Mouse (Mus musculus) heart, adult 2 months (tissue): ENCODE results near the gene Srsf5. TPM values are rescaled to one million over a fixed set of nuclear protein-coding genes. Genes with fewer than 3 reads are reported as not detected.
A peak's percentile ranks its signal among the peaks of the same experiment; 100 is the strongest.

Experiments
- DNase-seq, 2 experiments: peaks; one replicate each; pipeline ENCODE4 v3.0.0; 2021
- H3K27ac ChIP-seq: fragments of 200-600 bp; 2 replicates; pipeline ENCODE4 v1.8.1; 2022
- H3K27me3 ChIP-seq: fragments of 200-500 bp; 2 replicates; pipeline ENCODE4 v1.6.1; 2012; ENCODE audit warnings: mild to moderate bottlenecking, low read length, inconsistent platforms, mixed read lengths; ENCODE audit not compliant: control insufficient read depth, insufficient read depth
- H3K36me3 ChIP-seq: fragments of 200-500 bp; 2 replicates; pipeline ENCODE4 v1.6.1; 2012; ENCODE audit warnings: low read length, inconsistent platforms; ENCODE audit not compliant: control insufficient read depth, insufficient read depth
- H3K4me1 ChIP-seq: fragments of 200-500 bp; 2 replicates; pipeline ENCODE4 v1.6.1; 2011; ENCODE audit warnings: low read length; ENCODE audit not compliant: control insufficient read depth, insufficient read depth
- H3K4me3 ChIP-seq: fragments of 200-600 bp; 2 replicates; pipeline ENCODE4 v1.8.1; 2022
- H3K79me2 ChIP-seq: fragments of 200-500 bp; replicated peaks from 2 replicates; pipeline ENCODE4 v1.6.1; 2012; ENCODE audit warnings: mild to moderate bottlenecking, inconsistent platforms, low read length, moderate library complexity, mixed read lengths; ENCODE audit not compliant: control insufficient read depth, insufficient read depth
- H3K9ac ChIP-seq: fragments of 200-500 bp; 2 replicates; pipeline ENCODE4 v1.6.1; 2012; ENCODE audit warnings: low read depth, mild to moderate bottlenecking, control low read depth, inconsistent platforms, low read length, mixed read lengths
- CTCF ChIP-seq: fragments of 200-600 bp; IDR thresholded peaks from 2 replicates; pipeline ENCODE4 v1.8.1; 2022; ENCODE audit warnings: antibody characterized with exemption, mild to moderate bottlenecking, moderate library complexity
- EP300 ChIP-seq: fragments of 200-500 bp; IDR thresholded peaks from 2 replicates; pipeline ENCODE4 v1.6.1; 2011; ENCODE audit warnings: low read depth, low read length, control low read depth; ENCODE audit not compliant: insufficient read depth
- POLR2A ChIP-seq: fragments of 200-500 bp; IDR thresholded peaks from 2 replicates; pipeline ENCODE4 v1.6.1; 2011; ENCODE audit warnings: mild to moderate bottlenecking, low read depth, low read length, control low read depth; ENCODE audit not compliant: insufficient read depth
- whole genome bisulfite sequencing: fragments of 180-500 bp; shearing (Covaris S2); methylation state at CpG from one replicate; pipeline ENCODE4 v1.1.7; 2018; 5-methylcytosine and 5-hydroxymethylcytosine counted together
- intact Hi-C: fragments of 180-260 bp; cut with DNase I; formaldehyde crosslinking; loops from one replicate; pipeline ENCODE4 v1.15.1; 2025
- polyA plus RNA-seq: library from polyadenylated mRNA; depleted of rRNA; stranded (reverse); fragments of >200 nt; gene quantifications from 2 replicates; pipeline ENCODE4 v1.2.3, GENCODE M21; 2012
- total RNA-seq, 2 experiments: library from RNA; stranded (reverse); gene quantifications; 2 replicates each; pipeline ENCODE4 v1.2.3; 2021

The Srsf5 gene
- total and polyA plus RNA-seq, 3 experiments, result 115 to 217 (median 126) TPM

DNA sequence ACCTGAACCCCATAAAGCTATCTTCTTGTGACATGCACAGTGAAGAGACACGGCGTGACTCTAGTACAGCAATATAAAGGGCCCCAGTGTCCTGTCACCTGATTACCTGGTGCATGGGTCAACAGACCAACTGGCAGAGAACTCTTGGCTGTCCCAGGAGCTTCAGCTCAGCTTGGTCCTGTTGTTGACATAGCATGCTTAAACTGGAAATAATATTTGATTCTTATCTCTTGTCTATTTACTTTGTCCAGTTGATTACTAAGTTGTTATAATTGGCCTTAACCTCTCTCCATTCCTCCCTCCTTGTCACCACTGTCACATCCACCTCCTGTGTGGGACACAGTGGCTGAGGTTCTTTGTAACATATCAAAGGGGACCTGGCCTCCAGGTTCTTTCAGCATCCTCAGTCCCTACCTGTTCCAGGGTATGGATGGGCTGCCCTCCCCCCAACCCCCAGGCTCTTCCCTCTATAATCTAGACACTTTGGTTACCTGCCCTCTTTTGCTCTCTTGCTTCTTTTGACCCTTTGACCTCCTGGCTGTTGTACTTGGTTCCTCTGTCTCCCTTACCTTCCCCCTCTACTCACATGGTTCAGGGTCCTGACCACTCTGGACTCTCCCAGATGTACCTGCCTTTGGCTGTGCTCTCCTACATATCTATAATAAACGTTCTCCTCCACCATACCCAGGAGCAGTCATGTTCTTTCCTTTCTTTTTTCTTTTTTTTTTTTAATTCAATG, 13.7 kb upstream of the Srsf5 start:
- Histone ChIP-seq H3K9ac (no peak overlapping the region), H3K27ac (no peak overlapping the region), H3K4me3 (no peak overlapping the region), H3K4me1 (no peaks in the 10 kb centered on the region), H3K36me3 (no peaks in the 10 kb centered on the region), H3K27me3 (no peaks in the 10 kb centered on the region), H3K79me2 (no peaks in the 10 kb centered on the region)
- TF ChIP-seq CTCF (no peak), EP300 (no peak), POLR2A (no peak)
- DNase-seq, result no peak
- intact Hi-C loops, result no loop called here
- 78% methylated on average over 3 of the region's 3 CpGs for WGBS

DNA sequence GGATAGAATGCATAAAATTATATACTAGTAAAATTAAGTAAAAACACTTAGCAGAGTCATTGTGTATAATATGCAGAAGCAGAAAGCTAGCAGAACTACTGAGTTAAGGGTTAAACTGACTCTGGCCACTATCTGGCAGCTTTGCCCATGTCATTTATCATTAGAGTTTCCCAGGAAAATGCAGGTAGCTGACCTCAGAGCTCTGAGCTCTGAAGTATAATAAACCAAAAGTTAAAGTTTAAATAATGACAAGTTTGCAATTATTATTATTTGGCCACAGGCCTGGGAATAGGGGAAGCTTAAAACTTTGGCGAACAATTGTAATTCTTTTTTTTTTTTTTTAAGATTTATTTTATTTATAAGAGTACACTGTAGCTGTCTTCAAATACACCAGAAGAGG, 12.4 kb upstream of the Srsf5 start:
- no peak overlapping the region for H3K27ac ChIP-seq
- H3K4me3 ChIP-seq, result no peak overlapping the region
- intact Hi-C loops, result no loop called here
- no peaks in the 10 kb centered on the region for H3K36me3 ChIP-seq
- H3K27me3 ChIP-seq, result no peaks in the 10 kb centered on the region
- WGBS, result 88% methylated on average over 1 of the region's 1 CpGs
- no peak for TF ChIP-seq POLR2A
- no peak overlapping the region for H3K9ac ChIP-seq
- no peaks in the 10 kb centered on the region for H3K4me1 ChIP-seq
- no peaks in the 10 kb centered on the region for H3K79me2 ChIP-seq
- DNase-seq, result no peak

DNA sequence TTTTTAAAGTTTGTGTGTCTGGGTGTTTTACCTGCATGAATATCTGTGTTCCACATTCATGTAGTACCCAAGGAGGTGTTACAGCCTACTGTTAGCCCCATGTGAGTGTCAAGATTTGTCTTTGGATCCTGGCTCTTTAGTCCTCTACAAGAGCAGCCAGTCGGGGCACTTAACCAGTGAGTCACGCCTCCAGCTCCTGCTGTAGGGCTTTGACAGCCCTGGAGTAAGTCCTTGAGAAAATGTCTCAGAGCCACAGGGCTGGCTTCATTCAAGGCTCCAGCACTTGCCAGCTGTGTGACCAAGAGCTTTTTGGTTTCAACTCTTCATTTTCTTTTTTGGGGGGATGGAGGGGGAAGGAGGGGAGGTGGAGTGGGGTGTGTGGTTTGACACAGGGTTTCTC, 8.6 kb upstream of the Srsf5 start:
- Histone ChIP-seq H3K4me1 (peaks cover 5% of the 10 kb centered on the region), H3K79me2 (no peaks in the 10 kb centered on the region), H3K9ac (no peak overlapping the region), H3K27ac (no peak overlapping the region), H3K27me3 (no peaks in the 10 kb centered on the region), H3K36me3 (no peaks in the 10 kb centered on the region), H3K4me3 (no peak overlapping the region)
- TF ChIP-seq POLR2A, result no peak
- no peak for TF ChIP-seq CTCF
- no peak for TF ChIP-seq EP300
- intact Hi-C loops, result no loop called here
- DNase-seq, result no peak
- 75% methylated on average over 2 of the region's 2 CpGs for WGBS

DNA sequence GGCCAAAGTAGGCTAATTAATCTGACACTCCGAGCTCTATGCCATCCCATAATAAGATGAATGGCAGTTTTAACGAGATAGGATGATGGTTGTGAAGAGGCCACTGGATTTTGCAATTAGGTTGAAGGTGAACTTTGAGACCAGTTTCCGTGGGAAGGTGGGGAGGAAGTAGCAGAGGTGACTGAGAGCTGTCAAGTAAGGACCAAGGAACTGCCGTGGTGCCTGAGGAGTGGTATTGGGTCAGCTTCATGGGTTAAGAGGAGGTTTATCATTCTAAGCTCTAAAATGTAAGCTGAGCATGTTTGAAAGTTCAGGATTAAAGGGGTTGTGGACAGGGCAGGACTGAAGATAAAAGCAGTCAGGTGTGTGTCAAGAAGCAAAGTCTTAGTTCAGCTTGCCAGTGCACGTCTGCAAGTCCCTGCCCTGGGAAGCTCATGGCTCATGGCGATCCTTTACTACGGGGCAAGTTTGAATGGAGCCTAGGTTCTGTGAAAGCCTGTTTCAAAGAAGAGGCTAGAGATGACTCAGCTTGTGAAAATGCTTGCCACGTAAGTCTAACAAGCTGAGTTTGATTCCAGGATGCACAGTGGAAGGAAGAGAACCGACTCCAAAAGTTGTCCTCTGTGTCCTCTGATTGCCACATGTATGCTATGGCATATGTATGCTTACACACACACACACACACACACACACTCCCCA, 7.8 kb upstream of the Srsf5 start:
- H3K9ac ChIP-seq, result no peak overlapping the region
- no peaks in the 10 kb centered on the region for H3K36me3 ChIP-seq
- peaks cover 5% of the 10 kb centered on the region for H3K4me1 ChIP-seq
- no peak overlapping the region for H3K27ac ChIP-seq
- no peaks in the 10 kb centered on the region for H3K27me3 ChIP-seq
- intact Hi-C loops, result no loop called here
- no peak for DNase-seq
- no peaks in the 10 kb centered on the region for H3K79me2 ChIP-seq
- no peak overlapping the region for H3K4me3 ChIP-seq
- WGBS, result 77% methylated on average over 9 of the region's 9 CpGs
- TF ChIP-seq EP300 (no peak), CTCF (no peak), POLR2A (no peak)

DNA sequence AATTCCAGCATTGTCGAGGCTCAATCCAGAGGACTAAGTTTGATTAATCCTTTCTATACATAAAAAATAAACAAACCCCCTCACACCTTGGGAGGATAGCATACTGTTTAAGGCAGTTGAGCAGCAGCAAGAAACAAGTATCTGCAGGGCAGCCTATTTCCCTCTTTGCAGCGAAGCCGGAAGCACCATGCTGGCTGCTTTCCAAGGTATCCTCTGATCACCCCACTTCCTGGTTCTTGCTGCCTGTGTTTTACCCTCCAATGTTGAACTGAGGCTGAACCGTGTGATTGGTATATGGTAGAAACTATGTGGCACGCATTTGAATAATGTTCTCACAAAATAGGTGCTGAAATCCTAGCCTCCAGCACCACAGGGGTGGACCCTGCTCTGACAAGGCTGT, 6.7 kb upstream of the Srsf5 start:
- Histone ChIP-seq H3K4me1 (peaks cover 5% of the 10 kb centered on the region), H3K9ac (no peak overlapping the region; the same call in 1 of the 2 replicates), H3K36me3 (no peaks in the 10 kb centered on the region), H3K27me3 (no peaks in the 10 kb centered on the region), H3K79me2 (no peaks in the 10 kb centered on the region), H3K27ac (peak overlapping the region; percentile 48), H3K4me3 (no peak overlapping the region)
- WGBS, result 18% methylated on average over 5 of the region's 5 CpGs
- intact Hi-C loops, result no loop called here
- TF ChIP-seq EP300, result 0 out of 2 replicates have a peak, but pooled peaks have one; percentile 26
- TF ChIP-seq CTCF, result no peak
- DNase-seq, result peak; percentile 66 to 80

DNA sequence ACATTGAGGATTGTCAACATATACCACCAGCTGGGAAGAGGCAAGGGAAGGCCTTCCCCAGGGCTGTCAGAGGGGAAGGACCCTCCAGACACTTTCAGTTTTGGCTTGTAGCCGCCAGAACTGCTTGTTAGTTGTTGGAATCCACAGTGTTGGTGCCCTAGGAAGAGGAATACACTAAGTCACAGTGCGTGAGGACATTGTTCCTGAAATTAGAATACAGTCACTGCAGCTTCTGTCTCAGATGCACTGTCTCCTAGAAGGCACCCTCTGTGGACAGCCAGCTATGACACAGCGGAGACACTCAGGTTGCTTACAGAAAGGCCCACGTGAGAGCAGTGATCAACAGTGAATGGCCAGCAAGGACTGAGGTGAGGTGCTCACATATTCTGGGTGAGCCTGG, 6.1 kb upstream of the Srsf5 start:
- H3K4me3 ChIP-seq, result no peak overlapping the region
- intact Hi-C loops, result no loop called here
- DNase-seq, result peak in 1 of 2 experiments; percentile 10
- no peaks in the 10 kb centered on the region for H3K79me2 ChIP-seq
- WGBS, result 64% methylated on average over 4 of the region's 4 CpGs
- H3K4me1 ChIP-seq, result peaks cover 5% of the 10 kb centered on the region
- no peaks in the 10 kb centered on the region for H3K36me3 ChIP-seq
- H3K27ac ChIP-seq, result peak overlapping the region; percentile 48
- H3K27me3 ChIP-seq, result no peaks in the 10 kb centered on the region
- peak overlapping the region; percentile 31 for H3K9ac ChIP-seq
- TF ChIP-seq CTCF (no peak), POLR2A (no peak), EP300 (no peak)
